Mouse (Mus musculus): ENCODE measurements around the gene Opcml.

DNA sequence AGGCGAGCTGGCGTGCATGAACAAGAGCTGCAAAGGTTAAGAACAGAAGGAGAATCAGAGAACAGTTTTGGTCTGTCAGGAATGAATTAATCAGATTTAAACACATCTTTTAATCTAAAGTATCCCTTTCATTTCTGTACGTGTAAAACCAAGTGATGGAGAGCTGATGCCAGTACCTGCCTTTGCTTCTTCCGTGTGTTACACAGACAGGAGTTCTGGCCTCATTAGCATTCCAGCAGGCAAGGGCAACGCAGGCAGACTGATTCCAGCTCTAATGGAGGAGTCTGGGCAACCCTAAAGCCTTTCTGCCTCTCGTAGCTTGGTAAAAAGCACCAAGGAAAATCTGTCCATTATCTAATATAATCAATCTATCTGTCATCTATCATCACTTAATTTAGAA, 771.2 kb downstream of the Opcml start:
- TF ChIP-seq CTCF (IDR thresholded peaks at IDR 0.05; ENCODE audit: control insufficient read depth, insufficient read depth, low read length) (no peak), POLR2A (IDR thresholded peaks at IDR 0.05; ENCODE audit: borderline replicate concordance, control insufficient read depth, low read depth, low read length) (no peak)
